14 mouse cellular contexts compared by ENCODE assay signal in genomic region chr6:145876986-145877735, GRCm38 (mm10). TPM values are rescaled to one million over a fixed set of nuclear protein-coding genes. Genes with fewer than 3 reads are reported as not detected.
DNase-seq lines count a peak whose midpoint lies in the region; ATAC-seq and TF ChIP-seq lines count a peak whose summit lies in the region.
"Had no signal": no experiment of that assay in that cellular context is flagged by ENCODE, and none has a peak within 500 bp of the region (broad histone marks: within the 10 kb centered on the region; RNA-seq: fewer than 3 reads in every experiment).

No protein-coding gene starts in this region.

- peak; percentile 48 for DNase-seq in forebrain, embryonic 14.5 days (ENCODE audit: low spot score)
- DNase-seq in liver: no peak
- DNase-seq in stomach, postnatal 0 days (ENCODE audit: low spot score): no peak
- DNase-seq in adrenal gland, postnatal 25 days: no peak
- DNase-seq: B cell, adult 2 months; kidney, postnatal 25 days; spleen, adult 18-20 months; thymus, adult 18-20 months had no signal

- no peak for ATAC-seq in forebrain, embryonic 14.5 days
- no peak for ATAC-seq in forebrain, embryonic 13.5 days
- ATAC-seq in liver, embryonic 15.5 days (ENCODE audit: insufficient read depth): peak; percentile 34; the same call in 1 of the 2 replicates
- peak; percentile 35; the same call in 1 of the 2 replicates for ATAC-seq in stomach, embryonic 15.5 days (ENCODE audit: insufficient read depth, low FRiP score, low read depth)
- no peak for ATAC-seq in stomach, postnatal 0 days (ENCODE audit: low FRiP score, low TSS enrichment)
- no peak for ATAC-seq in frontal cortex, adult (ENCODE audit: low TSS enrichment)

- no peaks in the 10 kb centered on the region for H3K4me1 ChIP-seq in forebrain, embryonic 14.5 days (ENCODE audit: control insufficient read depth, insufficient read depth, low read length)
- peaks cover 6% of the 10 kb centered on the region for H3K4me1 ChIP-seq in forebrain, embryonic 13.5 days
- H3K4me1 ChIP-seq in liver, embryonic 15.5 days (replicated peaks): no peaks in the 10 kb centered on the region
- no peaks in the 10 kb centered on the region for H3K4me1 ChIP-seq in stomach, embryonic 15.5 days
- H3K4me1 ChIP-seq in stomach, postnatal 0 days (replicated peaks; ENCODE audit: control insufficient read depth, insufficient read depth): no peaks in the 10 kb centered on the region
- H3K4me1 ChIP-seq: limb, embryonic 12.5 days had no signal

- H3K4me2 ChIP-seq in forebrain, embryonic 14.5 days (ENCODE audit: low read length): no peak overlapping the region
- H3K4me2 ChIP-seq in forebrain, embryonic 13.5 days: no peak overlapping the region
- H3K4me2 ChIP-seq in liver, embryonic 15.5 days: no peak overlapping the region
- H3K4me2 ChIP-seq in stomach, embryonic 15.5 days: no peak overlapping the region
- no peak overlapping the region for H3K4me2 ChIP-seq in stomach, postnatal 0 days (replicated peaks; ENCODE audit: low read depth)
- H3K4me2 ChIP-seq: limb, embryonic 12.5 days; midbrain, embryonic 11.5 days had no signal

- H3K27ac ChIP-seq in forebrain, embryonic 14.5 days (ENCODE audit: low read depth, low read length): no peak overlapping the region
- no peak overlapping the region for H3K27ac ChIP-seq in forebrain, embryonic 13.5 days
- H3K27ac ChIP-seq in liver, embryonic 15.5 days (replicated peaks): no peak overlapping the region
- H3K27ac ChIP-seq in stomach, embryonic 15.5 days: no peak overlapping the region
- H3K27ac ChIP-seq in stomach, postnatal 0 days (replicated peaks): no peak overlapping the region
- H3K27ac ChIP-seq: limb, embryonic 12.5 days had no signal

- TF ChIP-seq CTCF in stomach, postnatal 0 days (IDR thresholded peaks at IDR 0.05; ENCODE audit: low read depth): no peak

- H3K36me3 ChIP-seq in forebrain, embryonic 14.5 days (ENCODE audit: control insufficient read depth, insufficient read depth, low read length): no peaks in the 10 kb centered on the region
- no peaks in the 10 kb centered on the region for H3K36me3 ChIP-seq in forebrain, embryonic 13.5 days (ENCODE audit: poor library complexity, severe bottlenecking)
- no peaks in the 10 kb centered on the region for H3K36me3 ChIP-seq in liver, embryonic 15.5 days (replicated peaks)
- no peaks in the 10 kb centered on the region for H3K36me3 ChIP-seq in stomach, embryonic 15.5 days
- H3K36me3 ChIP-seq in stomach, postnatal 0 days (ENCODE audit: control insufficient read depth, insufficient read depth, low read length): no peaks in the 10 kb centered on the region
- H3K36me3 ChIP-seq: limb, embryonic 12.5 days had no signal

- H3K9me3 ChIP-seq in forebrain, embryonic 14.5 days (replicated peaks; ENCODE audit: control insufficient read depth, low read length): no peaks in the 10 kb centered on the region
- no peaks in the 10 kb centered on the region for H3K9me3 ChIP-seq in forebrain, embryonic 13.5 days (replicated peaks)
- no peaks in the 10 kb centered on the region for H3K9me3 ChIP-seq in liver, embryonic 15.5 days (replicated peaks)
- H3K9me3 ChIP-seq in stomach, embryonic 15.5 days: no peaks in the 10 kb centered on the region
- no peaks in the 10 kb centered on the region for H3K9me3 ChIP-seq in stomach, postnatal 0 days (ENCODE audit: control insufficient read depth, low read length)
- H3K9me3 ChIP-seq: limb, embryonic 12.5 days had no signal

- H3K27me3 ChIP-seq in forebrain, embryonic 14.5 days (replicated peaks; ENCODE audit: control insufficient read depth, insufficient read depth, low read length): no peaks in the 10 kb centered on the region
- no peaks in the 10 kb centered on the region for H3K27me3 ChIP-seq in forebrain, embryonic 13.5 days
- no peaks in the 10 kb centered on the region for H3K27me3 ChIP-seq in liver, embryonic 15.5 days
- H3K27me3 ChIP-seq in stomach, embryonic 15.5 days (replicated peaks): no peaks in the 10 kb centered on the region
- H3K27me3 ChIP-seq in stomach, postnatal 0 days (ENCODE audit: control insufficient read depth, insufficient read depth, low read length): no peaks in the 10 kb centered on the region; the same call in 1 of the 2 replicates
- H3K27me3 ChIP-seq: limb, embryonic 12.5 days had no signal

- WGBS in forebrain, embryonic 14.5 days: 89% methylated on average over 9 of the region's 9 CpGs
- 85% methylated on average over 9 of the region's 9 CpGs for WGBS in forebrain, embryonic 13.5 days
- 40% methylated on average over 9 of the region's 9 CpGs for WGBS in liver, embryonic 15.5 days (ENCODE audit: insufficient replicate concordance)
- WGBS in stomach, embryonic 15.5 days: 74% methylated on average over 9 of the region's 9 CpGs
- 63% methylated on average over 9 of the region's 9 CpGs for WGBS in stomach, postnatal 0 days

- TF ChIP-seq EP300 in stomach, postnatal 0 days (optimal IDR thresholded peaks at IDR 0.05): no peak

- H3K9ac ChIP-seq in forebrain, embryonic 14.5 days (ENCODE audit: low read length): no peak overlapping the region
- H3K9ac ChIP-seq in forebrain, embryonic 13.5 days: no peak overlapping the region
- H3K9ac ChIP-seq in liver, embryonic 15.5 days: no peak overlapping the region
- H3K9ac ChIP-seq in stomach, embryonic 15.5 days: no peak overlapping the region
- H3K9ac ChIP-seq in stomach, postnatal 0 days (ENCODE audit: low read length): no peak overlapping the region
- H3K9ac ChIP-seq: limb, embryonic 12.5 days had no signal

- no peak overlapping the region for H3K4me3 ChIP-seq in forebrain, embryonic 14.5 days (ENCODE audit: low read depth, low read length)
- no peak overlapping the region for H3K4me3 ChIP-seq in forebrain, embryonic 13.5 days
- no peak overlapping the region for H3K4me3 ChIP-seq in liver, embryonic 15.5 days (replicated peaks)
- H3K4me3 ChIP-seq in stomach, embryonic 15.5 days (replicated peaks): no peak overlapping the region
- no peak overlapping the region for H3K4me3 ChIP-seq in stomach, postnatal 0 days (ENCODE audit: low read depth, low read length)
- H3K4me3 ChIP-seq: limb, embryonic 12.5 days had no signal

RNA-seq across cellular contexts. Expression of gene Bhlhe41, which starts 11.8 kb away (rescaled TPM):
- polyA plus RNA-seq in forebrain, embryonic 14.5 days (2014; fragmentation: Nextera tagmentation; extraction: Ambion mirVana): 1.7 and 2.5 TPM in 2 replicates
- polyA plus RNA-seq in forebrain, embryonic 13.5 days (2015; fragmentation: Nextera tagmentation; extraction: Ambion mirVana): 1.3 and 1.9 TPM in 2 replicates
- polyA plus RNA-seq in liver, embryonic 15.5 days (2015; fragmentation: Nextera tagmentation; extraction: Ambion mirVana): 0.02 and 0.12 TPM in 2 replicates
- polyA plus RNA-seq in stomach, embryonic 15.5 days (2015; fragmentation: Nextera tagmentation; extraction: Ambion mirVana): 0.89 and 1.3 TPM in 2 replicates
- 1.3 and 1.6 TPM in 2 replicates for polyA plus RNA-seq in stomach, postnatal 0 days (2015; fragmentation: Nextera tagmentation; extraction: Ambion mirVana)
- 12.3 and 16.2 TPM in 2 replicates for total RNA-seq in adrenal gland, postnatal 25 days (2021)

RNA-seq across cellular contexts. Expression of gene Sspn, which starts 54.3 kb away (rescaled TPM):
- 1.9 and 2.2 TPM in 2 replicates for polyA plus RNA-seq in forebrain, embryonic 14.5 days (2014; fragmentation: Nextera tagmentation; extraction: Ambion mirVana)
- 1.2 and 2.0 TPM in 2 replicates for polyA plus RNA-seq in forebrain, embryonic 13.5 days (2015; fragmentation: Nextera tagmentation; extraction: Ambion mirVana)
- polyA plus RNA-seq in liver, embryonic 15.5 days (2015; fragmentation: Nextera tagmentation; extraction: Ambion mirVana): 0.85 and 0.93 TPM in 2 replicates
- polyA plus RNA-seq in stomach, embryonic 15.5 days (2015; fragmentation: Nextera tagmentation; extraction: Ambion mirVana): 11.0 and 11.9 TPM in 2 replicates
- 8.0 and 8.1 TPM in 2 replicates for polyA plus RNA-seq in stomach, postnatal 0 days (2015; fragmentation: Nextera tagmentation; extraction: Ambion mirVana)
- total RNA-seq in adrenal gland, postnatal 25 days (2021): 10.8 and 18.3 TPM in 2 replicates

Comparison
In these comparisons a context has a peak if more than half of its experiments do, and no peak if none do; other contexts are left out.
1. ATAC-seq: peak in liver, embryonic 15.5 days (single experiment) and stomach, embryonic 15.5 days (single experiment); none in forebrain, embryonic 14.5 days (single experiment), forebrain, embryonic 13.5 days (single experiment), stomach, postnatal 0 days (single experiment) and frontal cortex, adult (single experiment).